Mouse (Mus musculus): ENCODE data around the gene Ralgapa2. TPM values are rescaled to one million over a fixed set of nuclear protein-coding genes. Genes with fewer than 3 reads are reported as not detected.

The Ralgapa2 gene
- polyA plus RNA-seq, 1 experiment = 2.3 TPM

DNA sequence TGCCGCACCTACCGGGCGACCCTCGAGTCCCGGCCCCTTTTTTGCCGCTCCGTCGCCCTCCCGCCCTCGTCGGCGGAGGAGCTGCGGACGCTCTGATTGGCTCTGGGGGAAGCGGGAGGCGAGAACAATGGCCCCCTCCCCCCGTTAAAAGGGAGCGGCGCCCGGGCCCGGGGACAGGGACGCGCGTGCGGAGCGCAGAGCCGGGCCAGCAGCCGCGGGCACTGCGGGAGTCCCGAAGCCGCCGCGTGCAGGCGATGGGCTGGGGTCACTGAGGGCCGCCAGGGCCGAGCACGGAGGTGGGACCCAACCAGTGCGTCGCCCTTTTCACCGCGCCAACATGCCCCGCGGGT, 290.2 kb downstream of the Ralgapa2 start:
- TF ChIP-seq FOSL1 (IDR thresholded peaks at IDR 0.05; ENCODE audit: insufficient read depth, low read length, poor library complexity, severe bottlenecking) (no peak), USF1 (IDR thresholded peaks at IDR 0.05; ENCODE audit: low read depth) (no peak), MYOG (IDR thresholded peaks at IDR 0.05; ENCODE audit: control insufficient read depth, extremely low read depth, insufficient read length) (no peak), CEBPB (IDR thresholded peaks at IDR 0.05; ENCODE audit: low read depth) (no peak), MAX (IDR thresholded peaks at IDR 0.05) (no peak), CTCF (IDR thresholded peaks at IDR 0.05; ENCODE audit: control insufficient read depth, insufficient read depth, insufficient read length) (no peak), MYOD1 (IDR thresholded peaks at IDR 0.05; ENCODE audit: control insufficient read depth, insufficient read length, low read depth) (no peak)
- H3K4me3 ChIP-seq (ENCODE audit: insufficient read depth, poor library complexity, severe bottlenecking) = no peak overlapping the region
- peaks cover 56% of the 10 kb centered on the region for H3K27me3 ChIP-seq (ENCODE audit: control insufficient read depth, insufficient read depth, insufficient read length)

DNA sequence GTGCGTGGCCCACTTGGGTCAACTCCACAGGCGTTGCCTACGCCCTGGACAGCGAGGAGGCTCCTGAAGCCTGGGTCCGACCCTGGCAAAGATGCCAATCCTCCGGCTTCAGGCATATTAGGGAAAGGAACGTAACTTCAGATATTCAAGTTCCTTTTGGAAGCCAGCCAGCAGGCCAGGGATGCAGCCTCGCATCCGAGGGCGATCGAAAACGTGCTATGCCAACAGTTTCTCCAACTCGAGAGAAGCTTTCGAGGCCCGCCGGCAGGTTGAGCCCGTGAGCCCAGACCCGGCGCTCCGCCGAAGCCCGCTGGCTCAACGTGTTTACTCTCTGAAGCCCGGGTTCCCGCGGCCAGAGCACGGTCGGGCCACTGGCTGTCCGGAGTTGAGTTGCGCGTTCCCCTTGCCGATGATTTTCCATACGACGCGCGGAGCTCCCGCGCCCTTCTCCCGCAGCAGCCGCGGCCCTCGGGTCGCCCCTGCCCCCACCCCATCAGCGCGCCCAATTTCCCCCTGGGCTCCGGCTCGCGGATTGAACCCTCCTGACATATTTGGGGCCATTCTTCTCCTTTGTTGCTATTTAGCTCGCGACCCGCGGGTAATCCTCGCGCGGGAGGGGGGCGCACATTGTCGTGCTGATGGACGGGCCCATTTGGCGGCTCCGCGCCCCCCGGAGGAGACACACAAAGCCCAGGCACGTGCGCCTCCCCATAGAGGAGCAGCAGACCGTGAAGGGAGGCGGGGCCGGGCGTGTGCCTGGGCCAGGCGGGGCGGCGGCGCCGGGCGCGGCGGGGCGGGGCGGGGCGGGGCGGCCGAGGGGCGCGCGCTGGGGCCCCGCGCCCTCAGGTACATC, 290.8 kb downstream of the Ralgapa2 start, which contains the start of gene Insm1:
Gene Insm1 (plus strand): TSS at position 846 of the 853 bp plus-strand sequence.
- no peak within 1 kb of the TSS for H3K4me3 ChIP-seq (ENCODE audit: insufficient read depth, poor library complexity, severe bottlenecking)

More for the DNA sequence above, 290.2 kb downstream of the Ralgapa2 start:
- no peaks in the 10 kb centered on the region for H3K79me2 ChIP-seq (ENCODE audit: control insufficient read depth, insufficient read depth)
- no peaks in the 10 kb centered on the region for H3K36me3 ChIP-seq (ENCODE audit: control insufficient read depth, insufficient read depth)
- H3K79me3 ChIP-seq (ENCODE audit: low read depth) = no peaks in the 10 kb centered on the region
- H3ac ChIP-seq (ENCODE audit: control insufficient read depth, insufficient read length, low read depth) = no peak overlapping the region

DNA sequence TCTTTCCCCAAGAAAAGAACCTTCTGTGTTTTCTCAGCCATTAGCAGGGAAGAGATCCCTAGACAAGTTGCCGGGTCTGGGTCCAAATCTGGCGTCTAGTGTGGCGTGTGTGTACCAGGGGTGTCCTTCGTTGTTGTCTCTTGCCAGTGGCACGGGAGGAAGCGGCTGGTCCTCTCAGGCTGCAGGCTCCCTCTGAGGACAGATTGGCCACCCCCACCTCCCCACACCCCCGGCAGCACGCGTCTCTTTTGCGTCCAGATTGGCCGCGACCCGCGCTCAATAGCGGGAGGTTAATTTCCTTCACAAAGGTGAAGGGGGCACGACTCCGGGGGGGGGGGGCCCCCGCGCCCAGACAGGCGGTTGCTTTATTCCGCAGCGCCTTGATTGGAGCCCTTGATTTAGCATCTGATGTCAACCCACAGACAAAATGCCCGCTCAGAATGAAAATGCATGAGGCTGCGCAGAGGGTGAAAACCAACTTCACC, 291.5 kb downstream of the Ralgapa2 start:
- no peak for TF ChIP-seq USF1 (IDR thresholded peaks at IDR 0.05; ENCODE audit: low read depth)
- TF ChIP-seq MAX (IDR thresholded peaks at IDR 0.05) = no peak
- no peak for TF ChIP-seq CEBPB (IDR thresholded peaks at IDR 0.05; ENCODE audit: low read depth)
- TF ChIP-seq CTCF (IDR thresholded peaks at IDR 0.05; ENCODE audit: control insufficient read depth, insufficient read depth, insufficient read length) = no peak
- TF ChIP-seq MYOD1 (IDR thresholded peaks at IDR 0.05; ENCODE audit: control insufficient read depth, insufficient read length, low read depth) = no peak
- no peak for TF ChIP-seq FOSL1 (IDR thresholded peaks at IDR 0.05; ENCODE audit: insufficient read depth, low read length, poor library complexity, severe bottlenecking)
- no peak for TF ChIP-seq MYOG (IDR thresholded peaks at IDR 0.05; ENCODE audit: control insufficient read depth, extremely low read depth, insufficient read length)
- peaks cover 57% of the 10 kb centered on the region for H3K27me3 ChIP-seq (ENCODE audit: control insufficient read depth, insufficient read depth, insufficient read length)
- H3K4me3 ChIP-seq (ENCODE audit: insufficient read depth, poor library complexity, severe bottlenecking) = no peak overlapping the region
- H3K79me3 ChIP-seq (ENCODE audit: low read depth) = no peaks in the 10 kb centered on the region
- H3ac ChIP-seq (ENCODE audit: control insufficient read depth, insufficient read length, low read depth) = no peak overlapping the region
- no peaks in the 10 kb centered on the region for H3K36me3 ChIP-seq (ENCODE audit: control insufficient read depth, insufficient read depth)
- H3K79me2 ChIP-seq (ENCODE audit: control insufficient read depth, insufficient read depth) = no peaks in the 10 kb centered on the region

More for the DNA sequence above, 290.8 kb downstream of the Ralgapa2 start, which contains the start of gene Insm1:
- Histone ChIP-seq H3K36me3 (ENCODE audit: control insufficient read depth, insufficient read depth) (no peaks in the 10 kb centered on the region), H3K79me3 (ENCODE audit: low read depth) (no peaks in the 10 kb centered on the region), H3ac (ENCODE audit: control insufficient read depth, insufficient read length, low read depth) (no peak within 1 kb of the TSS), H3K79me2 (ENCODE audit: control insufficient read depth, insufficient read depth) (no peaks in the 10 kb centered on the region), H3K27me3 (ENCODE audit: control insufficient read depth, insufficient read depth, insufficient read length) (peaks cover 53% of the 10 kb centered on the region)
- no peak for TF ChIP-seq CTCF (IDR thresholded peaks at IDR 0.05; ENCODE audit: control insufficient read depth, insufficient read depth, insufficient read length)
- TF ChIP-seq MYOD1 (IDR thresholded peaks at IDR 0.05; ENCODE audit: control insufficient read depth, insufficient read length, low read depth) = no peak
- TF ChIP-seq MYOG (IDR thresholded peaks at IDR 0.05; ENCODE audit: control insufficient read depth, extremely low read depth, insufficient read length) = no peak
- TF ChIP-seq CEBPB (IDR thresholded peaks at IDR 0.05; ENCODE audit: low read depth) = no peak
- TF ChIP-seq USF1 (IDR thresholded peaks at IDR 0.05; ENCODE audit: low read depth) = no peak
- no peak for TF ChIP-seq MAX (IDR thresholded peaks at IDR 0.05)
- TF ChIP-seq FOSL1 (IDR thresholded peaks at IDR 0.05; ENCODE audit: insufficient read depth, low read length, poor library complexity, severe bottlenecking) = no peak

DNA sequence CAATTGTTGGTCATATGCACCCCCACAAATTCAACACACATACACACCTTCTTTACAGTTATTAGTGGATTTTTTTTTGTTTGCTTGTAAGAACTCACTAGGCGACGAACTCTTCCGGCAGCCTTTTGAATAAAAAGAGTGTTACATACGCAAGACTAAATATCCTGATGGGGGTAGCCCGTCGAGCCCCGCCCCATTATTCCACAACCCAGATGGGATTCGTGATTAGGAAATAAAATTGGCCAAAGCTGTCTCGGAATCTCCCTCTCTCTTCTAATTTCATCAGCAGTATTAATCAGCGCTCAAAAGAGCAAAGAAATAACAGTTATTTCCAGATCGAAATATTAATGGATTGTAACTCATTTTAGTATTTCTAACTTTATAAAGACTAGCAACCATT, 292.4 kb downstream of the Ralgapa2 start:
- TF ChIP-seq CTCF (IDR thresholded peaks at IDR 0.05; ENCODE audit: control insufficient read depth, insufficient read depth, insufficient read length) (no peak), FOSL1 (IDR thresholded peaks at IDR 0.05; ENCODE audit: insufficient read depth, low read length, poor library complexity, severe bottlenecking) (no peak), CEBPB (IDR thresholded peaks at IDR 0.05; ENCODE audit: low read depth) (no peak)
- peaks cover 57% of the 10 kb centered on the region for H3K27me3 ChIP-seq (ENCODE audit: control insufficient read depth, insufficient read depth, insufficient read length)

DNA sequence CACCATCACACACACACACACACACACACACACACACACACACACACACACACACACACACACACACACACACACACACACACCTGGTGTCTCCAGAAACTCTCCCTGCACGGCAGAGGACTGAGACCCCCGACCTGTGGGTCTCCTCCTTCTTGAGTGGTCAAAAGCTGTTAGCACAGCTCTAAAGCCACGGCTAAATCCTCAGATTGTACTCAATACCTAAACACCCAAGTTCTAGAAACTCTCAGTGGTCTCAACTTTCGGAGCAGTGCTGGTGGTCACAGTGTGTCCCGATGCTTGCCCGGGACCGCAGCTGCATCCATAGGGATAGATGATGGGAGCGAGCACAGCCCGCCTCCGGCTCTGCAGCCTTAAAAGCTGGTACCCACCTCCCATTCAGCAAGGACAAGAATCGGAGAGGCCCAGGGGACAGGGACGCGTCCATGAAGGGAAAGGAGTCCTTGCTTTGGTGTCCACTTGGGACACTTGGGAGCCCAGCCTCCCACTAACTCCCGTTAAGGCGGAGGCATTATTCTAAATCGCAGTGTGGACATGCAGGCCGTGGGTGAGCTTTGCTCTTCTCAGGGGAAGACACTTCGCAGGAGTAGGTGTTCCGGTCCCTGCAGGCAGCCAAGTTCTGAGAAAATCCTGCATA, 293.1 kb downstream of the Ralgapa2 start:
- TF ChIP-seq MYOD1 (IDR thresholded peaks at IDR 0.05; ENCODE audit: control insufficient read depth, insufficient read length, low read depth) = no peak
- no peak for TF ChIP-seq MYOG (IDR thresholded peaks at IDR 0.05; ENCODE audit: control insufficient read depth, extremely low read depth, insufficient read length)
- no peak for TF ChIP-seq CEBPB (IDR thresholded peaks at IDR 0.05; ENCODE audit: low read depth)
- no peak for TF ChIP-seq CTCF (IDR thresholded peaks at IDR 0.05; ENCODE audit: control insufficient read depth, insufficient read depth, insufficient read length)
- TF ChIP-seq USF1 (IDR thresholded peaks at IDR 0.05; ENCODE audit: low read depth) = no peak
- TF ChIP-seq FOSL1 (IDR thresholded peaks at IDR 0.05; ENCODE audit: insufficient read depth, low read length, poor library complexity, severe bottlenecking) = no peak
- no peak for TF ChIP-seq MAX (IDR thresholded peaks at IDR 0.05)
- H3K79me3 ChIP-seq (ENCODE audit: low read depth) = no peaks in the 10 kb centered on the region
- H3K4me3 ChIP-seq (ENCODE audit: insufficient read depth, poor library complexity, severe bottlenecking) = no peak overlapping the region
- no peaks in the 10 kb centered on the region for H3K79me2 ChIP-seq (ENCODE audit: control insufficient read depth, insufficient read depth)
- no peaks in the 10 kb centered on the region for H3K36me3 ChIP-seq (ENCODE audit: control insufficient read depth, insufficient read depth)
- H3K27me3 ChIP-seq (ENCODE audit: control insufficient read depth, insufficient read depth, insufficient read length) = peaks cover 57% of the 10 kb centered on the region
- H3ac ChIP-seq (ENCODE audit: control insufficient read depth, insufficient read length, low read depth) = no peak overlapping the region

More for the DNA sequence above, 292.4 kb downstream of the Ralgapa2 start:
- Histone ChIP-seq H3K79me3 (ENCODE audit: low read depth) (no peaks in the 10 kb centered on the region), H3K36me3 (ENCODE audit: control insufficient read depth, insufficient read depth) (no peaks in the 10 kb centered on the region), H3K79me2 (ENCODE audit: control insufficient read depth, insufficient read depth) (no peaks in the 10 kb centered on the region), H3ac (ENCODE audit: control insufficient read depth, insufficient read length, low read depth) (no peak overlapping the region), H3K4me3 (ENCODE audit: insufficient read depth, poor library complexity, severe bottlenecking) (no peak overlapping the region)
